Mouse (Mus musculus) urinary bladder, adult 18-20 months (tissue): ENCODE results near the gene Inca1.

Experiments used
- DNase-seq, 2 experiments: peaks; one replicate each; pipeline ENCODE4 v3.0.0; 2022; ENCODE audit warnings: low spot score in 2 of 2, mixed read lengths in 2 of 2

Gene Inca1

DNA sequence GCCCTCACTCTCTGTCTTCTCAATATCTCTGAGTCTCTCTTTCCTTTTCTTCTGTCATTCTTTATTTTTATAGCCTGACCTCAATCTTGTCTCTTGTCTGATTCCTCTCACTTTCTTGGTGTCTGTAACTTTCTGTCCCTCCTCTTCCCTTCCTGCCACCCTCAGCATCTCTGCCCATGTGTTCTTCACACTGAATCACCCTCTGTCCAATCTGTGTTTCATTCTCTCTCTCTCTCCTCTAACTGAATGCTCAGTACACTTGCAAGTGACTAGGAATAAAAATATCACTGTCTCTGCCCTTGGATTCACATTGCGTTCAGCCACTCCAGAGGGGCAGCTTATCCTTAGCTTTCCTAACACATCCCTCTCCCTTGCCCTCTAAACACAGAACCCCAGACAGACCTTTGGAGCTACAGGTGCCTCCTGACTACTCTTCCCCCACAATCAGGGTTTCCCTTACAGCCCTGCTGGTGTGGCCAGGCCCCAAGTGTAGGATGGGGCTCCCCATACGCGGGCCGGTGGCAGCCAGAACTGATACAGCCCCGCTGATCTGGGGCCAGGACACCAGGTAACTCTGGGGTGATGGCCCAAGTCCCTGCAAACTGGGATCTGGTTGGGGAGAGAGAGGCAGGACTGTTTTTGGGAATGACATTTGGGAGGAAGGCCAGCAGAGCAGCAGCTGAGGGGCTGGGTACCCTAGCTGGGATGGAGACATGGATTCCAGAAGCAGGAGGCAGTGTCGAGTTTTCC lies 2.2 kb upstream of the Inca1 start:
- no peak for DNase-seq

DNA sequence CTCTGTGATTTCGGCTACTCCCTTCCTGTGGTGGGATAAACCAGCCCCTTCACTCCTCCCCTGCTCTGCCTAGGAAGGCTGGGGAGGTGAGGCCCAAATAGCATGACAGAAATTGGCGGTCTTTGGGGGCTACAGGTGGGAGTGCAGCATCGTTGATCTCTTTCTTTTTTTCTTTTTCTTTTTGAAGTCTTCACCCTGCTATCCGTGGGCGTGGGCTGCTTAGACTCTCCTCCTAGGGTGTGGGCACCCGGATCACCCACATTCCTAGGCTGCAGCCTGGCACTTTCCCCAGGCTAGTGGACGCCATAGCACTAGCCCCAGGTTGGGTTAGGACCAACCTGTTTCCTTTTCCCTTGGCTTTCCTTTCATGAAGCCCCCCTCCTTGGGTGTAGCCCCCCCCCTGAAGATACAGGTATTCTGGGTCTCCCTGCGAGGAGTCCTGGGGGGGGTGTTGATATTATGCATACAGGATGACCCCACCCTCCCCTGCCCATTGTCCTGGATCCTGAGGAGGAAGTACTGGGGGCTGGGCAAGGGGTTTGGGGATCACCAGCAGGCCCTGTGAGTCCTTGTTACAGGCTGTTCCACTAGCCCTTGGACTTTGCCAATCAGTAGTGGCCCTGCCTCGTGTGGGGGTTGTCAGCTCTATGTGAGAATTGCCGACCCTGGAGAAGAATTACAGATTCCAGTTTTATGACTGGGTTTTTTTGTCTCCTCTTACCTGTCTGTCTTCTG lies 1.4 kb upstream of the Inca1 start:
- no peak for DNase-seq

DNA sequence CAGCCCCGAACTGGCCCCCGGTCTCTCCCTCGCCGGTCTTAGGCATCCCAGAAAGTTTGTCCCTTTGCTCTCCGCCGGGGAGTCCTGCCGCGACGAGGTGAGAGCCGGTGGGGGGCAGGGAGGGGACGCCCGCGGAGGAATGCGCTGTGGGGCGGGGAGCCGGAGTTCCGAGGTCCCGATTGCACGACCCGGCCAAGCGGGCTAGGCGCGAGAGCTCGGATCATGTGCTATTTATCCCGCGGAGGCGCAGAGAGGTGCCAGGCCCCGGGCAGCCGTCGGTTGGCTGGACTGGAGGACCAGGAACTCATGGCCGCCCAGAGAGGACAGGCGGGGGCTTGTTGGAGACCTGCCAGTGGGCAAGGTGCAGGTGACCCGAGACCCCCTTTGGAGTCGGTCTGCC lies 658 bp upstream of the Inca1 start:
- peak; percentile 62 to 80 for DNase-seq

DNA sequence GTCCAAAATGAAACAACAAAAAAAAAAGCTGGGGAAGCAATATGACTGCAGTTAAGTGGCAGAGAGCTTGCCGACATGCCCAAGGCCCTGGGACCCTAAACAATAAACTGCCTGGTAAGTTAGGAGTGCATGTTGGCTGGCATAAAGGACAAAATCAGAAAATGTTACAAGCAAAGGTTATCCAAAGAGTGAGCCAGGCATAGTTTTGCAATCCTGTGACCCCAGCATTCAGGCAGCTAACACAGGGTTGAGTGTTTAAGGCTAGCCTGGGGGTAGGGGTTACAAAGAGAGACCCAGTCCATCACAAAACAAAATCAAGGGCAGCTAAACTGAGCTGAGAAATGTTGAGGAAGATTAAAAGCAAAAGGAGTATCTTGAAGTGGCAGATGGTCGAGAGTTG lies 904 bp downstream of the Inca1 start:
- DNase-seq, result no peak

DNA sequence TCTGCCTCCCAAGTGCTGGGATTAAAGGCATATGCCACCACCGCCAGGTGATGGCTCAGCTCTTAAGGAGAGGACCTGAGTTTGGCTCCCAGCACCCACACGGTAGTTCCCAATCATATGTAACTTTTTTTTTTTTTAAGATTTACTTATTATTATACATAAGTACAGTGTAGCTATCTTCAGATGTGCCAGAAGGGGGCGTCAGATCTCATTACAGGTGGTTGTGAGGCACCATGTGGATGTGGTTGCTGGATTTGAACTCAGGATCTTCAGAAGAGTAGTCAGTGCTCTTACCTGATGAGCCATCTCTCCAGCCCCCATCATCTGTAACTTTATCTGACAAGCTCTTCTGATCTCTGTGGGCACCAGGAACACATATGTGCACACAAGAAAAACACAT lies 2.6 kb downstream of the Inca1 start:
- DNase-seq, result no peak

DNA sequence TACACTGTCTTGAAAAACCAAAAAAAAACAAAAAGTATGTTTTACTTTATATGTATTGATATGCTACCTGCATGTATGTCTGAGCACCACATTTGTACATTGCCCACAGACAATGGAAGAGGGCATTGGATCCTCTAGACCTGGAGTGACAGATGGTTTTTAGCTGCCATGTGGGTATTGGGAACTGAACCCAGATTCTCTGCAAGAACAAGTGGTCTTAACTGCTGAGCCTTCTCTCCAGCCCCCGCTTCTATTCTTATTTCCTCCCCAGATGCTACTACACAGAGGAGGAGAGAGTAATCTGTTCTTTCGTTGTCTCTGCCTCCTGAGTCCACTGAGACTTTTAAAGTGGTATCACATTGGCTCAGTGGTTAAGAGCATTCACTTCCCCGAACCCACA lies 6.5 kb downstream of the Inca1 start:
- no peak for DNase-seq

DNA sequence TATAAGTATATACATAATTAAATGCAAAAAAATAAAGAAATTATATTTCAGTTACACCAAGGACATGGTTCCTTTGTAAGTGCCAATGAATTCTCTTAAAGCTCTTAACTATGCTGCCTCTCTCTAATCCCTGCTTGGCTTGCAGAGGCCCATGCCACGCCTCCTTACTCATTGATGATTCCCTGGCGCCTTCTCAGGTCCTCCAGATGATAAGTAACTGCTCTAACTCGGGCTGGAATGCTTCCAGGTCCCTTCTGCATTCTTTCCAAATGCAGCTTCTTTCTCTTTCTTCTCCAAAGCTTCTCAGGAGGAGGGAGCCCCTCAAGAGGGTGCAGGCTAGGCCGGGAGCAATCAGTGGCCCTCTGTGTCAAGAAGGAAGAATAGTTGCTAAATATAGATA lies 10.4 kb downstream of the Inca1 start:
- no peak for DNase-seq

DNA sequence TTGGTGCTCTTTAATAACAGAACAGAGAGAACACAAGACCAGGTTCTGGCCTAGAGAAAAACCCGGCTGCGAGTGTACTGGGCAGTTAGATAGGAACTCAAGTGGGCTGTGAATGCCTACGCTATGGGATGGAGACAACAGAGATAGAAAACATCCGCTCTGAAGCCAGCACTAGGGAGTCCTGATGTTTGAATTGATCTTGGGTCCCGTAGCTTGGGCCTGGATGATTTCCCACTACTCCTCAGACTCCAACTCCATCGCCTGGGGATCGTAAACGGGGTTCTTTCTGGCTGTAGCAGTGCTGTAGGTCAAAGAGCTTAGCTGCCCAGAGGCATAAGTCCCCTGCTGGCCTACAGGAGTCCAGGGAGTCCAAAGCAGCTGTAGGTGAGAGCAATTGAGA lies 11.6 kb downstream of the Inca1 start:
- no peak for DNase-seq

DNA sequence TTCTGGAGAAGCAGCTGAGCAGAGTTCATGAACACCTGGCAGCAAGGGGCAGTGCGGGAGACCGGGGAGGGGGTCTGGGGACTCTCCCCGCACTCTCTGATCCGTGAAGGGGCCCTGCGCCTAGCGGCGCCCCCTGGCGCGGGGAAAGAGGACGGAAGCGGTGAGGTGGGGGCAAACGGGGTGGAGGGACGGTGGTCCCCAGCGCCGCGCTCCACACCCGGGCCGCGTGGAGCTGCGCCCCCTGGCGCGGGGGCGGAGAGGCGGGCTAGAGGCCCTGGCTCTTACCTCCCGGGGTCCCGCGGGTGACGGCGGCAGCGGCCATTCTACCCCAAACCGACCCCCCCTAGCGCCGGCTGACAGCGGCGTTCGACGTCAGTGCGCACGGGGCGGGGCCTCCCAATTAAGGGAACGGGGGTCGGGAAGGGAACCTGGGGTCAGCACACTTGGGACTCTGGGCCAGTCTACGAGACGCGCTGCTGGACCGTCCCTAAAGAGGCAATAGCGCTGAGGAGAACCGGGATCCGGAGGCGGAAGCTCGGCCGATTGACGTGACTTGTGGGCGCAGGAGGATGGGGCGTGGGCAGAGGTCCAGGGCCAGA lies 12.3 kb downstream of the Inca1 start, which contains the start of gene Camta2:
Camta2 (minus strand) TSS at position 505 of the 599 bp plus-strand sequence.
- DNase-seq, result peak; percentile 74 to 88

DNA sequence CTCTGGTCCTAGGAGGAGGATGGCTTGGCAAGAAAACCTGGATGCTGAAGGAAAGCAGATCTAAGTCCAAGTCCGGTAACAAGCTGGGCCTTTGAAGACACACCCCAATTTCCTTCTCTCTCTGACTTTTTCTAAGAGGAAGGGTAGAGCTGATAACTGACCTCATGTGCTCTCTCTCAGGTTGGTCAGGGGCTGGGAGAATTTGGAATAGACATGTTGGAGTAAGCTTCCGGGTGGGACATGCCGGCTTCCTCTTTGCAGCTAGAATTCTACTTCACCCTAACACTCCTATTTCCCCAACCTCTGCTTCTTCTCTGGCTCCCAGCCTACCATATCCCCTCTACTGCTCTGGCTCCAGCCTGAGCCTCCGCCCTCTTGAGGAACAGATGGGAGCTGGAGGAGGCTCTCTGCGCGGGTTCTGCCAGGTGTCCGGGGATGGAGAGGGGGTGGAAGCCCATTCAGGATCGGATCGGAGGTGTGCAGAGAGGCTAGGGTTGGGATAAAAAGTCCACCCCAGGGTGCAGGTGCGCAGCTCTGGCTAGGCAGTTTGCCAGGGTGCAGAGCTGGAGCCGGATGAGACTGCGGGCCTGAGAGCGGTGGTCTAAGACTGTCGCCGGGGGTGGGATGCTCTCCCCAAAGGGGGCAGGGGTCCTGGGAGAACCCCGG lies 12.9 kb downstream of the Inca1 start:
- DNase-seq, result peak in 1 of 2 experiments; percentile 38

DNA sequence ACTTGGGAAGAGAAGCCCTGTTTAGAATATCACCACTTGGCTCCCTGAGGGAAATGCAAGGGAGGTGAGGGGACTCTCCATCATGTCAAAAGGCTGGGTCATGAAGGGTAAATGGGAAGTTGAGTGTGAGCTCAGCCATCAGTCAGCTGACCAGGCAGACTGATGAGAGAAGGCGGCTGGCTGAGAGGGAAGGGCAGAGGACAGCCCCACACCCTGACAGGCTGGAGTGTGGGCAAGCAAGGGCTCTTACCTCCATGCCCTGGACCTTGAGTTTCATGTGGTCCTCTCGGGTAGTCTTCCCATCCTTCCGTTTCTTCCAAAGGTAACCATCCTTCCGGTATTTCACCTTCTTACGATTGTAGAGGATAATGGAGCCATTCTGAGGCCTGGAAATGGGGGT lies 16.3 kb downstream of the Inca1 start:
- no peak for DNase-seq

DNA sequence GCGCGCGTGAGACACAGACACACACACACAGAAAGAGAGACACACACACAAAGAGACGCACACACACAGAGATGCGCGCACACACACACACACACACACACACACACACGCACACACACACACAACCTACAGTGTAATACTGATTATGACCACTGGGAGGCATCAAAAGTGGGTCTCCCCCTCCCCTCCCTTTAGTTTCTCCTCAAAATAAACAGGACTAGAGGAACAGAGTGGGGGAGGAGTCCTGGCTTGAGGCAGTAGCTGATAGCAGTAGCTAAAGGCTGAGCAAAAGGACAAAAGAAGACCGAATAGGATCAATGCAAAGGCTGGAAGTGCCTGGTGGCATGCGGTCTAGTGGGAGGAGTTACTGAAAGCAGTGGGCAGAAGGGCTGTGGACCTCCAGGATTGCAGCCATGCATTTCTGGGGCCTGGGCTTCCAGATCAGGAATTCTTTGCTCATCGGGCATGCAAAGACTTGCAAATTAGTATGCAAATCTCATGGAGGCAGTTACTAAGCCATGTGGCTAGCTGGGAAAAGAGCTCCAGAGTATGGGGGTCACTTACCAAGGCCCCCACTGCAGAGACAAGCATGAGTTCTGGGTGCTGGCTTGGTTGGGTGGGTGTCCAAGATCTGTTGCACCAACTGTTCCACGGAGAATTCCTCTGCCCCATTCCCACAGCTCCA lies 17.9 kb downstream of the Inca1 start:
- DNase-seq, result no peak

DNA sequence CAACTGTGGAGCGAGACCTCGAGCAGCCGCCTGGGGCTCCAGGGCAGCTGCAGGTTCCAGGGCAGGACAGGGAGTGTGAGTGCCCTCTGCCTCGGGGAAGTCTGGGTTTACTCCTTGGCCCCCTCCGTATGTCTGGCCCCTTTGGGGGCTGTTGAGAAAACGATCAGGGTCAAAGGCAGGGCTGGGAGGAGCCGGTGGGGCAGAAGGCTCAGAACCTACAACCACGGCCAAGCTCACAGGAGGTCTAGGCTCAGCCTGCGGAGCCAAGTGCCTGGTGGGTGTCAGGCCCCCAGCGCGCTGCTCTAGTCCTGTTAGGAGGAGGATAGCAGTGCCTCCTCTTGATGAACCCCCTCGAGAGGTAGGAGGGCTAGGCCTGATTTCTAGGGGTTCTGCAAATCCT lies 18.8 kb downstream of the Inca1 start:
- no peak for DNase-seq

DNA sequence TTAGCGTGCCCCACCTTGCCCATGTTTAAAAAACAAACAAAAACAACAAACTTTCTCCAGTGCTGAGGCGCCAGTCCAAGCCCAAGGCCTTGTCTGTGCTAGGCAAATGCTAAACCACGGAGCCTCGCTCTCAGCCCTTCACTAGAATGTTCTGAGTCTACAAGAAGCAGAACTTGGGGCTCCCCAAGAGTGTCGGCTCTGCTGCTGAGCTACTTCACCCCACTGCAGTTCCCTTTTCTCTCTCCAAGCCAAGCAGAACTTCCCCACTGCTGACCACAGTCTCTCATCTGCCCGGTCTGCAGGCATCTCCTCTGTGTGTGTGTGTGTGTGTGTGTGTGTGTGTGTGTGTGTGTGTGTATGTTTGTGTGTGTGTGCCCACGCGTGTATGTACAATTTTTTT lies 20.1 kb downstream of the Inca1 start:
- DNase-seq, result no peak

DNA sequence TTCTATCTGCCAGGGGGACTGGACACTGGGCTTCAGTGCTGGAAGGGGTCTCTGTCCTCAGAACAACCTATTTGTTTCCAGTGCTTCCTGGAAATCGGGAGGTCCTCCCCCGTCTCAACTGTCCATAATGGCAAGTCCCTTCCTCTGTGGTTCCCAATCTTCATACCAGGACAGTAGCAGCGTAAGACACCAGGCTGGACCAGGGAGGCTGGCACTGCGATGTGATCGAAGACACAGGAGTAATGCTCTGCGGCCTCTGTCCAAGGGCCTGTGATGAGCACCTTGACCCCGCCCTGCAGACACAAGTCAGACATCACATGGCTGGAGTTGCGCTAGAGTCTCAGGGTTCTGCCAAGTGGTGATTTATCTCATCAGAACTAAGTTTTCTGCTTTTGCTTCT lies 20.6 kb downstream of the Inca1 start:
- DNase-seq, result no peak

DNA sequence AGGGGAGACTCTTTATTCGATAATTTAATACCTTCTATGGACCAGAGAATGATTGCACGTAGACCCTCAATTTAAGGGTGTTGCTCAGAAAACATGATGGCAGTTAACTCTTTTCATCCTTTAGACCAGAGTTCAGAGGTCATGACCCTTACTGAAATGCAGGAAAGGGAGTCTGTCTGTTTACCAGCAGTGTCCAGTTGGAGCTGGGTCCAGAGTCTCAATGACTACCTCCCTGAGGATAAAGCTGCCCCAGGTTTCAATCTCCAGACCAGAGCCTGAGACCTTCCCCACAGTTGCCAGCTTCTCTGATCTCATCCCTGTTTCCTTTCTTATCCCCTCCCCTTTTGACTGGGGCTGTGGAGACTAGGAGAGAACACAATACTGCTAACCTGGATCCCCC lies 21.4 kb downstream of the Inca1 start:
- DNase-seq, result no peak

DNA sequence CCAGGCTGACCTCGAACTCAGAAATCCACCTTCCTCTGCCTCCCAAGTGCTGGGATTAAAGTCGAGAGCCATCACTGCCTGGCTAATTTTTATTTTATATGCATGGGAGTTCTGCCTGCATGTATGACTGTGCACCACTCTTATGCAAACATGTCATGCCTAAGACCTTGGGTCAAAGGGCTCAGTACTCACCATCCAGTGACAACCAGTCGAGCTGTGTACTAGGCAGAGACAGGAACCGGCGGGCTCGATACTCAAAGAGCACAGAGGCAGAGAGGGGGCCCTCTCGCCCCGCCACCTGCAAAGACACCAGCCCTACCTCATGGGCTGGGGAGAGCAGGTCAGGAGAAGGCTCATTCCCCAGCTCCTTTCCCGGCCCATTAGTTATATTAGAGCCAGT lies 21.9 kb downstream of the Inca1 start:
- no peak for DNase-seq

DNA sequence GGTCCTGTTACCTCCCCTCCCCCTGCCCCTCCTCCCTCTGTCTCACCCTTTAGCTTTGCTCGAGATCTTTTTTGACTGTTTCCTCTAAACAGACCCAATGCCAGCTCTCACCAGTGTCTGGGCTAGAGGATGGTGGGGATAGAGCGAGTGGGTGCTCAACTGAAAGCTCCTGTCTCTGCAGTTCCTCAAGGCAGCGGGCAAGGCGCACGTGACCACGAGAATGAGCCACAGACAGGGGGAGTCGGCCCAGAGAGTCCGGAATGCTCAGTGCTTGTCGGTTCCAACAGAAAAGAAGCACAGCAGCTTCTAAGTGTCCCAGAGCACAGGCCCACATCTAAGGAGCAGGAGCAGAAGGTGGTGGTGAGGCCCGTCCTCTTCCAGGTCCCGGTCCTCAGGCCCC lies 25.5 kb downstream of the Inca1 start:
- DNase-seq, result no peak

DNA sequence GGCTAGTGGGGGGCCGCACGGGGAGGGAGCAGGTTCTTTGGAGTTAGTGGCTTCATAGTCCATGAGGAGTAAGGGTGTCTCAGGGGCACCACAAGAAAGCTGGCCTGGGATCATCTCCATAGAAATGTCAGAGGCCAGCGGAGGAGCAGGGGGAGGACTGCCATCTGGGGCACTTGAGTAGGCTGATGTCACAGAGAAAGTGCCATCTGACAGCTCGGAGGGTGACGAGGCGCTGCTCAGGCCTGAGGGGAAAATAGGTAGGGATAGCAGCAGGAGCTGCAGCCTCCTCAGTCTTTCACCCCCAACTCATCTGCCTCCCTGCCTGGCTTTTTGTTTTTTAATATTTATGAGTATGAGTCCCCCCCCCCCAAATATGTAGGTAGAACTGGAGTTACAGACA lies 25.9 kb downstream of the Inca1 start:
- no peak for DNase-seq

DNA sequence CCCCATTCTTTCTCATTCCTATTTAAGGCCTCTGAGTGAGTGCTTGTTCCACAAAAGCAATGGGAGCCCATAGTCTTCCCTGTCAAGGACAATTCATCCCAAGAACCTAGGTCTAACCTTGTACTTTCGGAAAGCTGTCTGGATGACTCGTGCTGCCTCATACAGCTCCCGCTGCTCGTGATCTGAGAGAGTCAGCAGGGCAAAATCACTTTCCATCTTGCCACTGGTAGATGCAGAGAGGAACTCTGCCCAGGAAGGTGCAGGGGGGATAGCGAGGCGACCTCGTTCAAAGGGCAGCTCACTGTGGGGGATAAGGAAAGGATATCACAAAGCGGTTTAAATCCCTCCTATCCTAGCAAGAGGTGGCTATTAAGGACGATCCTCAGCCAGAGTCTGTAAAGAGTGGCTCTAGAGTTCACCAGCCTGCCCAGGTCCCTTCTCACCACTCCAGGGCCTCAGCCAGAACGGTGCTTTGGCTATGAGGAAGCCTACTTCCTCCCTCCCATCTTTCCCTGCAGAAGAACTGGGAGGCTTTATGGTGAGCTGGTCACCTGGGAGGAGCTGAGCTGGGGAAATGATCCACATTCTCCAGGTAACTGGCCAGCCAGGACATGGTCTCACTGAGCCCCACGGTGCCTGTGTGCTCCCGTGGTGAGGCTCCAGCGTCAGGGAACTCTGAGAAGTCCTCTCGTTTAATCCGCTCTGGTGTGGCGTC lies 28.5 kb downstream of the Inca1 start:
- no peak for DNase-seq

DNA sequence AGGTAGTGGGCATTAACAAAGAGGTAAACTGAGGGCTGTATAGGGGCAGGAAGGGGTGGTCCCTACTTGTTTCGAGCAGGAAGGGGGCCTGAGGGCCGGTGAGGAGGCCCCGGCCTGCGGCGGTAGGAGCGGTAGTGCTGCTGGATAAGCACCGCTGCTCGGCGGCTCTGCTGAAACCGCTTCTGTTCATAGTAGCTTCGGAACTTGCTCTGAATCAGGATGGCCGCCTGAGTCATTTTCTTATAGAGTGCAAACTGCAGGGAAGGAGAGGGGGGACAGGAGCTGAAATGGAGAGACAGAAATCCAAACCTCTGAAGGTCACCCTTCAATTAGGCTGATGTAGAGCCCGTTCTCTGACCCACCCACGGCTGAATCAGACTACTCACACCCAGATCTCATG lies 29.5 kb downstream of the Inca1 start:
- DNase-seq, result no peak
